Mouse (Mus musculus) lung, postnatal 0 days (tissue): ENCODE results near the gene Prss35. TPM values are rescaled to one million over a fixed set of nuclear protein-coding genes. Genes with fewer than 3 reads are reported as not detected.

Experiments
- ATAC-seq: fragments of 200-750 bp; cut with Nextera tagmentation; 2 replicates; pipeline ENCODE4 v1.8.0; 2017; ENCODE audit warnings: moderate library complexity
- DNase-seq: peaks from one replicate; pipeline ENCODE4 v3.0.0-alpha.2; 2016; ENCODE audit warnings: low spot score
- H3K27ac ChIP-seq: fragments of 300-500 bp; sonication (generic); 2 replicates; pipeline ENCODE4 v1.5.1; 2014; ENCODE audit warnings: antibody characterized with exemption, mild to moderate bottlenecking, low read length, mixed read lengths
- H3K27me3 ChIP-seq: fragments of 300-500 bp; sonication (generic); replicated peaks from 2 replicates; pipeline ENCODE4 v1.6.1; 2014; ENCODE audit warnings: low read length, mixed read lengths; ENCODE audit not compliant: insufficient read depth
- H3K36me3 ChIP-seq: fragments of 300-500 bp; sonication (generic); 2 replicates; pipeline ENCODE4 v1.6.1; 2014; ENCODE audit warnings: low read length, mixed read lengths; ENCODE audit not compliant: insufficient read depth
- H3K4me1 ChIP-seq: fragments of 300-500 bp; sonication (generic); 2 replicates; pipeline ENCODE4 v1.6.1; 2014; ENCODE audit warnings: antibody characterized with exemption, low read depth, low read length, mixed read lengths; ENCODE audit not compliant: insufficient read depth
- H3K4me2 ChIP-seq: fragments of 300-500 bp; sonication (generic); replicated peaks from 2 replicates; pipeline ENCODE4 v1.6.1; 2014; ENCODE audit warnings: low read depth, mild to moderate bottlenecking, low read length, moderate library complexity, mixed read lengths
- H3K4me3 ChIP-seq: fragments of 300-500 bp; sonication (generic); 2 replicates; pipeline ENCODE4 v1.5.1; 2014; ENCODE audit warnings: low read depth, low read length
- H3K9ac ChIP-seq: fragments of 300-500 bp; sonication (generic); replicated peaks from 2 replicates; pipeline ENCODE4 v1.6.1; 2014; ENCODE audit warnings: low read depth, mild to moderate bottlenecking
- H3K9me3 ChIP-seq: fragments of 300-500 bp; sonication (generic); 2 replicates; pipeline ENCODE4 v1.6.1; 2016; ENCODE audit warnings: low read length, mixed read lengths
- CTCF ChIP-seq: IDR thresholded peaks from 2 replicates; pipeline ENCODE4 v1.5.1; 2016; ENCODE audit warnings: antibody characterized with exemption, mild to moderate bottlenecking
- EP300 ChIP-seq: IDR thresholded peaks from 2 replicates; pipeline ENCODE4 v1.6.1; 2016; ENCODE audit warnings: antibody characterized with exemption, mild to moderate bottlenecking, control low read depth
- WGBS: fragments of 180-500 bp; shearing (Covaris S2); extraction: QIAGEN DNeasy Blood & Tissue Kit; methylation state at CpG from one replicate; pipeline ENCODE4 v1.1.7; 2014; 5-methylcytosine and 5-hydroxymethylcytosine counted together
- polyA plus RNA-seq: library from polyadenylated mRNA; unstranded; fragments of >200 nt; fragmentation: Nextera tagmentation; extraction: Ambion mirVana; gene quantifications from 2 replicates; pipeline ENCODE4 v1.2.1, GENCODE M21; 2015

Gene Prss35
- polyA plus RNA-seq, 1 experiment from 2014 or later, result 18.0 TPM

GRCm38 (mm10) chr9:86717119-86717518, 26.3 kb upstream of the Prss35 start:
- H3K4me3 ChIP-seq, result no peak overlapping the region
- DNase-seq (no peak), ATAC-seq (no peak)
- no peaks in the 10 kb centered on the region for H3K36me3 ChIP-seq
- WGBS, result 43% methylated on average over 5 of the region's 5 CpGs
- no peaks in the 10 kb centered on the region for H3K4me1 ChIP-seq
- TF ChIP-seq EP300 (no peak), CTCF (no peak)
- H3K27ac ChIP-seq, result no peak overlapping the region
- H3K27me3 ChIP-seq, result no peaks in the 10 kb centered on the region
- H3K4me2 ChIP-seq, result no peak overlapping the region
- H3K9ac ChIP-seq, result no peak overlapping the region
- H3K9me3 ChIP-seq, result no peaks in the 10 kb centered on the region

DNA sequence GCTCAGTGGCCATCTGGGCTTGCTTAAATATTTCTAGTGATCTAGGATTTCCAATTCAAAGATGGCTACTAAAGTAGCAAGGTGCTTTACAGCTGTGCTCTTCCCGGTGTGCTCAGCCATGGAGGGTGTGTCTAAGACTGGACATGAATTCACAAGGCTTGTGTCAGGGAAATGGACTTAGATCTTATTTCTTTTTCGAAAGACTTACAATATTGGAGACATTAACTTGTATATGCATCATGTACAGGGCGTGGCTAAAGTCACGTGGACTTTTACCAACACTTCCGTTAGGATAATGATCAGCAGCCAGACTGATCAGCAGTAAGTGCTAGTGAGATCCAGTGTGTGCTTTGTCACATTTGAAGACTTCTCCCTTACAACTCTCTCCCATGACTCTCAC, 23.2 kb upstream of the Prss35 start:
- TF ChIP-seq CTCF (no peak), EP300 (no peak)
- 88% methylated on average over 5 of the region's 5 CpGs for WGBS
- H3K9me3 ChIP-seq, result no peaks in the 10 kb centered on the region
- H3K36me3 ChIP-seq, result no peaks in the 10 kb centered on the region
- no peak overlapping the region for H3K9ac ChIP-seq
- H3K4me1 ChIP-seq, result no peaks in the 10 kb centered on the region
- H3K27me3 ChIP-seq, result no peaks in the 10 kb centered on the region
- no peak overlapping the region for H3K4me3 ChIP-seq
- no peak overlapping the region for H3K4me2 ChIP-seq
- DNase-seq (no peak), ATAC-seq (no peak)
- H3K27ac ChIP-seq, result no peak overlapping the region

- Histone ChIP-seq H3K4me1 (no peaks in the 10 kb centered on the region), H3K4me2 (no peak overlapping the region), H3K36me3 (no peaks in the 10 kb centered on the region), H3K9ac (no peak overlapping the region), H3K4me3 (no peak overlapping the region), H3K9me3 (no peaks in the 10 kb centered on the region), H3K27ac (no peak overlapping the region), H3K27me3 (no peaks in the 10 kb centered on the region)
- TF ChIP-seq CTCF (no peak), EP300 (no peak)
- no peak for DNase-seq
- no peak for ATAC-seq
- WGBS, result 89% methylated on average over 2 of the region's 2 CpGs
Observed at GRCm38 (mm10) chr9:86720794-86721193, 22.7 kb upstream of the Prss35 start.

GRCm38 (mm10) chr9:86725066-86725465, 18.4 kb upstream of the Prss35 start:
- Histone ChIP-seq H3K4me3 (no peak overlapping the region), H3K9ac (no peak overlapping the region), H3K4me2 (no peak overlapping the region), H3K9me3 (no peaks in the 10 kb centered on the region), H3K36me3 (no peaks in the 10 kb centered on the region), H3K27ac (no peak overlapping the region), H3K27me3 (no peaks in the 10 kb centered on the region), H3K4me1 (no peaks in the 10 kb centered on the region)
- ATAC-seq (no peak), DNase-seq (no peak)
- WGBS, result 59% methylated on average over 4 of the region's 4 CpGs
- TF ChIP-seq CTCF (no peak), EP300 (no peak)

- Histone ChIP-seq H3K4me2 (no peak overlapping the region), H3K36me3 (no peaks in the 10 kb centered on the region), H3K27me3 (no peaks in the 10 kb centered on the region), H3K9me3 (no peaks in the 10 kb centered on the region), H3K27ac (no peak overlapping the region), H3K9ac (no peak overlapping the region), H3K4me1 (no peaks in the 10 kb centered on the region), H3K4me3 (no peak overlapping the region)
- WGBS, result 62% methylated on average over 7 of the region's 7 CpGs
- TF ChIP-seq EP300 (no peak), CTCF (no peak)
- ATAC-seq, result no peak
- DNase-seq, result no peak
Observed at GRCm38 (mm10) chr9:86725604-86726380, 17.7 kb upstream of the Prss35 start.

GRCm38 (mm10) chr9:86726381-86726720, 17.1 kb upstream of the Prss35 start:
- Histone ChIP-seq H3K4me3 (no peak overlapping the region), H3K27ac (no peak overlapping the region), H3K4me2 (no peak overlapping the region), H3K9ac (no peak overlapping the region), H3K9me3 (no peaks in the 10 kb centered on the region), H3K27me3 (no peaks in the 10 kb centered on the region), H3K36me3 (no peaks in the 10 kb centered on the region), H3K4me1 (no peaks in the 10 kb centered on the region)
- no peak for TF ChIP-seq CTCF
- no peak for TF ChIP-seq EP300
- DNase-seq, result no peak
- WGBS, result 87% methylated on average over 5 of the region's 5 CpGs
- ATAC-seq, result no peak
